Mouse (Mus musculus) hindbrain, embryonic 15.5 days (tissue): ENCODE measurements around the gene Vamp2. TPM values are rescaled to one million over a fixed set of nuclear protein-coding genes. Genes with fewer than 3 reads are reported as not detected.
A peak's percentile ranks its signal among the peaks of the same experiment; 100 is the strongest.

Source experiments
- ATAC-seq: fragments of 200-750 bp; cut with Nextera tagmentation; 2 replicates; pipeline ENCODE4 v1.8.0; 2017; ENCODE audit warnings: low read depth, moderate number of reproducible peaks, moderate TSS enrichment; ENCODE audit not compliant: low FRiP score
- H3K27ac ChIP-seq: fragments of 300-500 bp; sonication (generic); replicated peaks from 2 replicates; pipeline ENCODE4 v1.5.1; 2015; ENCODE audit warnings: mild to moderate bottlenecking, inconsistent platforms
- H3K27me3 ChIP-seq: fragments of 300-500 bp; sonication (generic); 2 replicates; pipeline ENCODE4 v1.6.1; 2015; ENCODE audit warnings: control low read depth, inconsistent platforms
- H3K36me3 ChIP-seq: fragments of 300-500 bp; sonication (generic); 2 replicates; pipeline ENCODE4 v1.6.1; 2015; ENCODE audit warnings: control low read depth, inconsistent platforms
- H3K4me1 ChIP-seq: fragments of 300-500 bp; sonication (generic); replicated peaks from 2 replicates; pipeline ENCODE4 v1.6.1; 2015; ENCODE audit warnings: control low read depth, inconsistent platforms
- H3K4me2 ChIP-seq: fragments of 300-500 bp; sonication (generic); 2 replicates; pipeline ENCODE4 v1.6.1; 2015; ENCODE audit warnings: moderate library complexity, mild to moderate bottlenecking, inconsistent platforms
- H3K4me3 ChIP-seq: fragments of 300-500 bp; sonication (generic); 2 replicates; pipeline ENCODE4 v1.5.1; 2015; ENCODE audit warnings: mild to moderate bottlenecking, inconsistent platforms
- H3K9ac ChIP-seq: fragments of 300-500 bp; sonication (generic); 2 replicates; pipeline ENCODE4 v1.6.1; 2015; ENCODE audit warnings: inconsistent platforms
- H3K9me3 ChIP-seq: fragments of 300-500 bp; sonication (generic); 2 replicates; pipeline ENCODE4 v1.6.1; 2016; ENCODE audit warnings: control low read depth, inconsistent platforms
- WGBS: fragments of 180-500 bp; shearing (Covaris S2); methylation state at CpG from one replicate; pipeline ENCODE4 v1.1.7; 2015; 5-methylcytosine and 5-hydroxymethylcytosine counted together
- polyA plus RNA-seq: library from polyadenylated mRNA; unstranded; fragments of >200 nt; fragmentation: Nextera tagmentation; extraction: Ambion mirVana; gene quantifications from 2 replicates; pipeline ENCODE4 v1.2.1, GENCODE M21; 2015

Vamp2 gene
- polyA plus RNA-seq, 1 experiment from 2014 or later, result 437 TPM

GRCm38 (mm10) chr11:69096987-69097900 is 9.0 kb downstream of the Vamp2 start:
- H3K27me3 ChIP-seq, result no peaks in the 10 kb centered on the region
- peaks cover 72% of the 10 kb centered on the region for H3K4me1 ChIP-seq
- H3K4me3 ChIP-seq, result peak overlapping the region; percentile 31
- peak overlapping the region; percentile 94 for H3K4me2 ChIP-seq
- no peak for ATAC-seq
- under 1% methylated on average over 29 of the region's 29 CpGs for WGBS
- no peaks in the 10 kb centered on the region for H3K9me3 ChIP-seq
- H3K36me3 ChIP-seq, result peaks cover 11% of the 10 kb centered on the region
- peak overlapping the region; percentile 74 for H3K27ac ChIP-seq
- H3K9ac ChIP-seq, result peak overlapping the region; percentile 35

GRCm38 (mm10) chr11:69098039-69098761 is 9.9 kb downstream of the Vamp2 start:
- H3K4me2 ChIP-seq, result peak overlapping the region; percentile 94
- 17% methylated on average over 8 of the region's 8 CpGs for WGBS
- peaks cover 72% of the 10 kb centered on the region for H3K4me1 ChIP-seq

GRCm38 (mm10) chr11:69098762-69099091 is 10.4 kb downstream of the Vamp2 start:
- no peaks in the 10 kb centered on the region for H3K27me3 ChIP-seq
- H3K27ac ChIP-seq, result peak overlapping the region; percentile 74
- H3K9ac ChIP-seq, result peak overlapping the region; percentile 62
- H3K36me3 ChIP-seq, result peaks cover 21% of the 10 kb centered on the region
- H3K4me3 ChIP-seq, result peak overlapping the region; percentile 47
- no peaks in the 10 kb centered on the region for H3K9me3 ChIP-seq
- peak overlapping the region; percentile 94 for H3K4me2 ChIP-seq
- under 1% methylated on average over 19 of the region's 19 CpGs for WGBS
- peak; percentile 1; the same call in 1 of the 2 replicates for ATAC-seq
- H3K4me1 ChIP-seq, result peaks cover 72% of the 10 kb centered on the region

More at GRCm38 (mm10) chr11:69098039-69098761, 9.9 kb downstream of the Vamp2 start:
- Histone ChIP-seq H3K9ac (peak overlapping the region; percentile 62), H3K4me3 (peak overlapping the region; percentile 47), H3K9me3 (no peaks in the 10 kb centered on the region), H3K27me3 (no peaks in the 10 kb centered on the region), H3K27ac (peak overlapping the region; percentile 74), H3K36me3 (peaks cover 16% of the 10 kb centered on the region)
- no peak for ATAC-seq

DNA sequence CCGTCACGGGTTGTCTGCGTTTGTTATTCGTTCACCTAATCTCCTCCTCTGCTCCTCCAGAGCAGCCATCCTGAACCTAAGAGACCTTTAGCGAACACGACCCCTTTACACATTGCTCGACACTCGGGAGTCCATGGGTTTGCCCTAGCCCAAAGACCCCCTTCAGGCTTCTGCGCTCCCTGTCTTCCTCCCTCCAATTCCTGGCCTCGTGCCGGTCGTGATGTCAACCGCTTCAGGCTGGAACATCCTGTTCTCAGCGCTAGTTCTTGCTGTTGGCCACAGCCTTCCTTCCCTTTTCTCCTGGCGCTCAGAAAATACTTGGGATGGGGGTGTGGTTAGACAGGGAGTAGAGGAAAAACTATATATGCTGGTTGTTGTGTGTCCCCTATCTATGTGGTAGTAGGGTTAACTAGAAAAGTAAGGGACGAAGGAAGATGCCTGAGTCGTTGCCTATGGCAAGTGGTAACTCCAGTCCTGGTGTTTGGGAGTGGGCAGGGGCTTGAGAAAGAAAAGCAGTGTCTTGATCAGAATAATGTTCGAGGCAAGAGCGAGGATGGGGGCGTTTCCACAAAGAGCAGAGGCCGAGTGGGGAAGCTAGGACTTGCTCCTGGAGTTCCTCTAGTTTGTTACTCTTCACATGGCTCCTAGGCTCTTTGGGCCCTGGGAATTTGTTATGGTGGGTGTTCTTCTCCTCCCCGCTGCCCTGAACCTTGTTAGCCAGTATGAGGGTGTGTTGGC is 11.1 kb downstream of the Vamp2 start:
- H3K4me2 ChIP-seq, result peak overlapping the region; percentile 94
- peaks cover 27% of the 10 kb centered on the region for H3K36me3 ChIP-seq
- no peak for ATAC-seq
- no peaks in the 10 kb centered on the region for H3K9me3 ChIP-seq
- H3K4me3 ChIP-seq, result peak overlapping the region; percentile 47
- peaks cover 65% of the 10 kb centered on the region for H3K4me1 ChIP-seq
- 1% methylated on average over 22 of the region's 22 CpGs for WGBS
- peak overlapping the region; percentile 74 for H3K27ac ChIP-seq
- H3K27me3 ChIP-seq, result no peaks in the 10 kb centered on the region
- peak overlapping the region; percentile 62 for H3K9ac ChIP-seq

GRCm38 (mm10) chr11:69099915-69100345 is 11.6 kb downstream of the Vamp2 start:
- no peaks in the 10 kb centered on the region for H3K27me3 ChIP-seq
- ATAC-seq, result peak; percentile 31; the same call in 1 of the 2 replicates
- H3K27ac ChIP-seq, result peak overlapping the region; percentile 74
- peak overlapping the region; percentile 94 for H3K4me2 ChIP-seq
- H3K36me3 ChIP-seq, result peaks cover 33% of the 10 kb centered on the region
- H3K9ac ChIP-seq, result peak overlapping the region; percentile 62
- no peaks in the 10 kb centered on the region for H3K9me3 ChIP-seq
- H3K4me1 ChIP-seq, result peaks cover 63% of the 10 kb centered on the region
- peak overlapping the region; percentile 47 for H3K4me3 ChIP-seq
- WGBS, result under 1% methylated on average over 23 of the region's 23 CpGs

DNA sequence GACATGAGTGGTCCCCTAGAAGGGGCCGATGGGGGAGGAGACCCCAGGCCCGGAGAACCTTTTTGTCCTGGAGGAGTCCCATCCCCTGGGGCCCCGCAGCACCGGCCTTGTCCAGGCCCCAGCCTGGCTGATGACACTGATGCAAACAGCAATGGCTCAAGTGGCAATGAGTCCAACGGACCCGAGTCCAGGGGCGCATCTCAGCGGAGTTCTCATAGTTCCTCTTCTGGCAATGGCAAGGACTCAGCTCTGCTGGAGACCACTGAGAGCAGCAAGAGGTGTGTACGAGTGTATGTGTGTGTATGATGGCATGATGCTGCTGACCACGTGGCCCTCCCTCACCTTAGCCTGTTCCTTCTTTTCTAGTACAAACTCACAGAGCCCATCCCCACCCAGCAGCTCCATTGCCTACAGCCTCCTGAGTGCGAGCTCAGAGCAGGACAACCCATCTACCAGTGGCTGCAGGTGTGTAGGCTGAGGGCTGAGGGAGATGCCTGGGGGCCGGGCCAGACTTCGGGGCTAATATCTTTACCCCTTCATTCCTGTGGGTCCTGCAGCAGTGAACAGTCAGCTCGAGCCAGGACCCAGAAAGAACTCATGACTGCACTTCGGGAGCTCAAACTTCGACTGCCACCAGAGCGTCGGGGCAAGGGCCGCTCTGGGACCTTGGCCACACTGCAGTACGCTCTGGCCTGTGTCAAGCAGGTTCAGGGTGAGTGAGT is 12.5 kb downstream of the Vamp2 start:
- Histone ChIP-seq H3K27ac (peak overlapping the region; percentile 74), H3K27me3 (no peaks in the 10 kb centered on the region)

GRCm38 (mm10) chr11:69101604-69102402 is 13.5 kb downstream of the Vamp2 start:
- Histone ChIP-seq H3K27me3 (no peaks in the 10 kb centered on the region), H3K4me2 (no peak overlapping the region), H3K9me3 (no peaks in the 10 kb centered on the region), H3K36me3 (peaks cover 47% of the 10 kb centered on the region), H3K27ac (no peak overlapping the region), H3K4me3 (no peak overlapping the region), H3K4me1 (peaks cover 45% of the 10 kb centered on the region), H3K9ac (no peak overlapping the region)
- no peak for ATAC-seq
- 91% methylated on average over 21 of the region's 21 CpGs for WGBS

More for the DNA sequence above, 12.5 kb downstream of the Vamp2 start:
- Histone ChIP-seq H3K4me1 (peaks cover 55% of the 10 kb centered on the region), H3K9me3 (no peaks in the 10 kb centered on the region), H3K36me3 (peaks cover 42% of the 10 kb centered on the region), H3K4me3 (peak overlapping the region; percentile 47), H3K9ac (peak overlapping the region; percentile 62; the same call in 1 of the 2 replicates), H3K4me2 (peak overlapping the region; percentile 94)
- 92% methylated on average over 20 of the region's 20 CpGs for WGBS
- no peak for ATAC-seq

DNA sequence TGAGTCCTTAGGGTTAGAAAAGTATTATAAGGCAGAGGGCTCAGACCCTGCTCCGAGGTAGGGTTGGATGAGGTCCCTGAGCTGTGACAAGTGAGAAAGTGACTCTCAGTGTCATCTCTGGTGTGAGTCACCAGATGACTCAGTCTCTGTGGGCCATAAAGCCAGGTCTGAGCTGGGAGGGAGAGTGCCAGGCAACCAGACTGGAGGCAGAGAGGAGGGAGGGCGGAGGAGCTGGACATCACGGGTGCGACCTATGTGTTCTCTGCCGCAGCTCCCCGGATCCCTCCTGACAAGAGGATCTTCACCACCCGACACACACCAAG is 14.1 kb downstream of the Vamp2 start:
- Histone ChIP-seq H3K4me3 (no peak overlapping the region), H3K4me1 (peaks cover 39% of the 10 kb centered on the region), H3K9me3 (no peaks in the 10 kb centered on the region), H3K4me2 (no peak overlapping the region), H3K36me3 (peaks cover 53% of the 10 kb centered on the region), H3K27ac (no peak overlapping the region), H3K9ac (no peak overlapping the region), H3K27me3 (no peaks in the 10 kb centered on the region)
- WGBS, result 98% methylated on average over 7 of the region's 7 CpGs
- no peak for ATAC-seq

- Histone ChIP-seq H3K4me1 (peaks cover 32% of the 10 kb centered on the region), H3K4me2 (no peak overlapping the region), H3K27me3 (no peaks in the 10 kb centered on the region), H3K4me3 (no peak overlapping the region), H3K36me3 (peaks cover 60% of the 10 kb centered on the region), H3K9me3 (no peaks in the 10 kb centered on the region), H3K27ac (no peak overlapping the region), H3K9ac (no peak overlapping the region)
- WGBS, result 96% methylated on average over 14 of the region's 14 CpGs
- no peak for ATAC-seq
Observed at GRCm38 (mm10) chr11:69103121-69103520, 14.8 kb downstream of the Vamp2 start.

- Histone ChIP-seq H3K9me3 (no peaks in the 10 kb centered on the region), H3K4me3 (no peak overlapping the region), H3K9ac (no peak overlapping the region), H3K4me1 (peaks cover 25% of the 10 kb centered on the region), H3K27ac (no peak overlapping the region), H3K27me3 (no peaks in the 10 kb centered on the region), H3K4me2 (no peak overlapping the region), H3K36me3 (peaks cover 67% of the 10 kb centered on the region)
- 90% methylated on average over 15 of the region's 15 CpGs for WGBS
- no peak for ATAC-seq
Observed at GRCm38 (mm10) chr11:69103531-69104435, 15.5 kb downstream of the Vamp2 start.
